Mouse (Mus musculus): ENCODE measurements around the gene Lmod3. TPM values are rescaled to one million over a fixed set of nuclear protein-coding genes. Genes with fewer than 3 reads are reported as not detected.
A peak's percentile ranks its signal among the peaks of the same experiment; 100 is the strongest.

Lmod3 gene
- total and polyA plus RNA-seq, 2 experiments, result 0.07 to 0.28 TPM

GRCm38 (mm10) chr6:97295416-97295815, 42.9 kb upstream of the Lmod3 start:
- no peak for DNase-seq (ENCODE audit: extremely low read depth, low read depth, low spot score)
- Histone ChIP-seq H3K36me3 (ENCODE audit: control insufficient read depth, insufficient read depth, low read length) (peaks cover 82% of the 10 kb centered on the region), H3K79me2 (ENCODE audit: control insufficient read depth, insufficient read depth, low read length) (peaks cover 14% of the 10 kb centered on the region), H3K27ac (replicated peaks; ENCODE audit: insufficient read depth, low read depth, low read length) (no peak overlapping the region), H3K9ac (ENCODE audit: low read depth, low read length) (no peak overlapping the region), H3K4me3 (ENCODE audit: insufficient read depth, low read depth, low read length) (no peak overlapping the region), H3K4me1 (ENCODE audit: control insufficient read depth, insufficient read depth, low read length) (peaks cover 37% of the 10 kb centered on the region), H3K27me3 (ENCODE audit: control insufficient read depth, insufficient read depth, low read length) (no peaks in the 10 kb centered on the region)
- TF ChIP-seq CTCF (IDR thresholded peaks at IDR 0.05; ENCODE audit: low read depth, low read length) (no peak), POLR2A (IDR thresholded peaks at IDR 0.05; ENCODE audit: extremely low read depth, insufficient read depth, low read length) (no peak)
- WGBS, result 94% methylated on average over 9 of the region's 9 CpGs

- Histone ChIP-seq H3K9ac (ENCODE audit: low read depth, low read length) (no peak overlapping the region), H3K27ac (replicated peaks; ENCODE audit: insufficient read depth, low read depth, low read length) (peak overlapping the region; percentile 40), H3K79me2 (ENCODE audit: control insufficient read depth, insufficient read depth, low read length) (peaks cover 12% of the 10 kb centered on the region), H3K27me3 (ENCODE audit: control insufficient read depth, insufficient read depth, low read length) (no peaks in the 10 kb centered on the region), H3K36me3 (ENCODE audit: control insufficient read depth, insufficient read depth, low read length) (peaks cover 74% of the 10 kb centered on the region), H3K4me1 (ENCODE audit: control insufficient read depth, insufficient read depth, low read length) (peaks cover 45% of the 10 kb centered on the region), H3K4me3 (ENCODE audit: insufficient read depth, low read depth, low read length) (no peak overlapping the region)
- 70% methylated on average over 12 of the region's 12 CpGs for WGBS
- TF ChIP-seq CTCF (IDR thresholded peaks at IDR 0.05; ENCODE audit: low read depth, low read length) (no peak), POLR2A (IDR thresholded peaks at IDR 0.05; ENCODE audit: extremely low read depth, insufficient read depth, low read length) (no peak)
- DNase-seq (ENCODE audit: extremely low read depth, low read depth, low spot score), result no peak
Measured at GRCm38 (mm10) chr6:97293667-97294569, 41.4 kb upstream of the Lmod3 start.

GRCm38 (mm10) chr6:97292894-97293293, 40.3 kb upstream of the Lmod3 start:
- Histone ChIP-seq H3K36me3 (ENCODE audit: control insufficient read depth, insufficient read depth, low read length) (peaks cover 72% of the 10 kb centered on the region), H3K27ac (replicated peaks; ENCODE audit: insufficient read depth, low read depth, low read length) (peak overlapping the region; percentile 88), H3K79me2 (ENCODE audit: control insufficient read depth, insufficient read depth, low read length) (peaks cover 9% of the 10 kb centered on the region), H3K27me3 (ENCODE audit: control insufficient read depth, insufficient read depth, low read length) (no peaks in the 10 kb centered on the region), H3K9ac (ENCODE audit: low read depth, low read length) (peak overlapping the region; percentile 21), H3K4me1 (ENCODE audit: control insufficient read depth, insufficient read depth, low read length) (peaks cover 48% of the 10 kb centered on the region), H3K4me3 (ENCODE audit: insufficient read depth, low read depth, low read length) (no peak overlapping the region)
- WGBS, result 86% methylated on average over 5 of the region's 5 CpGs
- no peak for DNase-seq (ENCODE audit: extremely low read depth, low read depth, low spot score)
- TF ChIP-seq CTCF (IDR thresholded peaks at IDR 0.05; ENCODE audit: low read depth, low read length) (no peak), POLR2A (IDR thresholded peaks at IDR 0.05; ENCODE audit: extremely low read depth, insufficient read depth, low read length) (no peak)

GRCm38 (mm10) chr6:97292096-97292495, 39.5 kb upstream of the Lmod3 start:
- H3K27me3 ChIP-seq (ENCODE audit: control insufficient read depth, insufficient read depth, low read length), result no peaks in the 10 kb centered on the region
- H3K27ac ChIP-seq (replicated peaks; ENCODE audit: insufficient read depth, low read depth, low read length), result peak overlapping the region; percentile 88
- no peak for TF ChIP-seq POLR2A (IDR thresholded peaks at IDR 0.05; ENCODE audit: extremely low read depth, insufficient read depth, low read length)
- TF ChIP-seq CTCF (IDR thresholded peaks at IDR 0.05; ENCODE audit: low read depth, low read length), result no peak
- 78% methylated on average over 3 of the region's 3 CpGs for WGBS
- DNase-seq (ENCODE audit: extremely low read depth, low read depth, low spot score), result no peak
- H3K36me3 ChIP-seq (ENCODE audit: control insufficient read depth, insufficient read depth, low read length), result peaks cover 72% of the 10 kb centered on the region
- peaks cover 48% of the 10 kb centered on the region for H3K4me1 ChIP-seq (ENCODE audit: control insufficient read depth, insufficient read depth, low read length)
- peak overlapping the region; percentile 8; the same call in 1 of the 2 replicates for H3K9ac ChIP-seq (ENCODE audit: low read depth, low read length)
- H3K4me3 ChIP-seq (ENCODE audit: insufficient read depth, low read depth, low read length), result no peak overlapping the region
- peaks cover 7% of the 10 kb centered on the region for H3K79me2 ChIP-seq (ENCODE audit: control insufficient read depth, insufficient read depth, low read length)

GRCm38 (mm10) chr6:97291159-97291908, 38.8 kb upstream of the Lmod3 start:
- Histone ChIP-seq H3K27ac (replicated peaks; ENCODE audit: insufficient read depth, low read depth, low read length) (peak overlapping the region; percentile 88), H3K36me3 (ENCODE audit: control insufficient read depth, insufficient read depth, low read length) (peaks cover 69% of the 10 kb centered on the region), H3K9ac (ENCODE audit: low read depth, low read length) (peak overlapping the region; percentile 33), H3K27me3 (ENCODE audit: control insufficient read depth, insufficient read depth, low read length) (no peaks in the 10 kb centered on the region), H3K79me2 (ENCODE audit: control insufficient read depth, insufficient read depth, low read length) (peaks cover 7% of the 10 kb centered on the region), H3K4me3 (ENCODE audit: insufficient read depth, low read depth, low read length) (no peak overlapping the region), H3K4me1 (ENCODE audit: control insufficient read depth, insufficient read depth, low read length) (peaks cover 47% of the 10 kb centered on the region)
- DNase-seq (ENCODE audit: extremely low read depth, low read depth, low spot score), result peak; percentile 99
- TF ChIP-seq CTCF (IDR thresholded peaks at IDR 0.05; ENCODE audit: low read depth, low read length) (no peak), POLR2A (IDR thresholded peaks at IDR 0.05; ENCODE audit: extremely low read depth, insufficient read depth, low read length) (no peak)
- 35% methylated on average over 21 of the region's 21 CpGs for WGBS

Data from liver, adult 2 months (tissue).